Comparison of ENCODE assay signal across 24 mouse cellular contexts in the genomic region with DNA sequence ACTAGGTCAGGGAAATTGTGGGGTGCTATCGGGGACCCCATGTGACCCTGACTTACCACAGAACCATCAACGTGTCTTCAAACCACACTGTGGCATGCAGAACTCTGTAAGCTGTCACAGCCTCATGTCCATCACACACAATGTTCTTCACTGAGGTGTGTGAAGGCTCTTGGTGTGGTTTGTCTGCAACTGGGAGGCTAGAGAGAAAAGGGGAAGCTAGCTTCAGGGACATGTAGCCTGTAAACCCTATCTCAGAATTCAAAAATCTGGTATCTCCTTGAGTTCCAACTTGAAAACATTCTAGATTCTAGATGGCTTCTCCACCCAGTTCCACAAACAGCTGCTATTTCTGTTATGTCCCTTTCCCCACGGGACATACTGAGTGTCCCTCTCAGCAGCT. TPM values are rescaled to one million over a fixed set of nuclear protein-coding genes. Genes with fewer than 3 reads are reported as not detected.
DNase-seq lines count a peak whose midpoint lies in the region; TF ChIP-seq lines count a peak whose summit lies in the region.
"Had no signal": no experiment of that assay in that cellular context is flagged by ENCODE, and none has a peak within 500 bp of the region (broad histone marks: within the 10 kb centered on the region; RNA-seq: fewer than 3 reads in every experiment).

No protein-coding gene starts in this region.

- H3K9me3 ChIP-seq in megakaryocyte, embryonic 14.5 days, result no peaks in the 10 kb centered on the region
- no peaks in the 10 kb centered on the region for H3K9me3 ChIP-seq in midbrain, embryonic 10.5 days (replicated peaks)
- H3K9me3 ChIP-seq: embryonic facial prominence, embryonic 12.5 days; forebrain, embryonic 13.5 days; heart, embryonic 10.5 days; hindbrain, embryonic 12.5 days; limb, embryonic 15.5 days; liver, embryonic 15.5 days had no signal

- peaks cover 33% of the 10 kb centered on the region for H3K36me3 ChIP-seq in megakaryocyte, embryonic 14.5 days (replicated peaks; ENCODE audit: low read length)
- H3K36me3 ChIP-seq in splenic B cell, adult 2 months (ENCODE audit: control insufficient read depth, insufficient read depth, low read length, poor library complexity, severe bottlenecking), result no peaks in the 10 kb centered on the region
- no peaks in the 10 kb centered on the region for H3K36me3 ChIP-seq in midbrain, embryonic 10.5 days
- H3K36me3 ChIP-seq: embryonic facial prominence, embryonic 12.5 days; heart, embryonic 10.5 days; hindbrain, embryonic 12.5 days; limb, embryonic 15.5 days; liver, embryonic 15.5 days had no signal

- 85% methylated on average over 3 of the region's 3 CpGs for WGBS in midbrain, embryonic 10.5 days

- no peak overlapping the region for H3K4me3 ChIP-seq in gastrocnemius, adult 2 months
- H3K4me3 ChIP-seq in megakaryocyte, embryonic 14.5 days (replicated peaks), result peak overlapping the region; percentile 78
- no peak overlapping the region for H3K4me3 ChIP-seq in midbrain, embryonic 10.5 days
- H3K4me3 ChIP-seq: embryonic facial prominence, embryonic 12.5 days; erythroblast, embryonic 14.5 days; forebrain, embryonic 13.5 days; heart, embryonic 10.5 days; hindbrain, embryonic 12.5 days; layer of hippocampus, adult 2 months; limb, embryonic 15.5 days; liver, embryonic 15.5 days had no signal

- peaks cover 46% of the 10 kb centered on the region for H3K4me1 ChIP-seq in megakaryocyte, embryonic 14.5 days
- peaks cover 7% of the 10 kb centered on the region for H3K4me1 ChIP-seq in midbrain, embryonic 10.5 days
- H3K4me1 ChIP-seq: embryonic facial prominence, embryonic 12.5 days; heart, embryonic 10.5 days; limb, embryonic 15.5 days; liver, embryonic 15.5 days had no signal

- intact Hi-C loops in gastrocnemius, adult 2 months (cut with DNase I), result no loop called here
- intact Hi-C loops in gastrocnemius, postnatal 14 days (cut with DNase I; ENCODE audit: low total_unique reads), result no loop called here

- no peak for DNase-seq in gastrocnemius, adult 2 months
- DNase-seq in gastrocnemius, postnatal 14 days, result no peak
- peak; percentile 18 for DNase-seq in T-cell, adult 2 months (ENCODE audit: low spot score)
- peak; percentile 73 for DNase-seq in splenic B cell, adult 2 months (ENCODE audit: low read depth, low spot score)
- DNase-seq in midbrain, embryonic 10.5 days (ENCODE audit: low spot score), result no peak
- no peak for DNase-seq in left cerebral cortex, adult 11 months (ENCODE audit: low spot score)
- DNase-seq in right cerebral cortex, postnatal 36 days (ENCODE audit: low spot score in 2 of 2), result no peak
- DNase-seq: cerebellum, adult 8-10 months; gastrocnemius, postnatal 36 days; heart, postnatal 10 days; kidney, adult 8-10 months; kidney, postnatal 14 days; layer of hippocampus, postnatal 36 days; right cerebral cortex, postnatal 14 days; thymus, postnatal 14 days had no signal

- TF ChIP-seq CTCF in gastrocnemius, adult 2 months (IDR thresholded peaks at IDR 0.05), result no peak

- H3K27me3 ChIP-seq in megakaryocyte, embryonic 14.5 days (replicated peaks), result no peaks in the 10 kb centered on the region
- no peaks in the 10 kb centered on the region for H3K27me3 ChIP-seq in splenic B cell, adult 2 months (ENCODE audit: control insufficient read depth, insufficient read depth, low read length, poor library complexity, severe bottlenecking)
- no peaks in the 10 kb centered on the region for H3K27me3 ChIP-seq in midbrain, embryonic 10.5 days (ENCODE audit: low read depth, poor library complexity, severe bottlenecking)
- H3K27me3 ChIP-seq: embryonic facial prominence, embryonic 12.5 days; forebrain, embryonic 13.5 days; hindbrain, embryonic 12.5 days; limb, embryonic 15.5 days; liver, embryonic 15.5 days had no signal

- H3K27ac ChIP-seq in gastrocnemius, adult 2 months, result peak overlapping the region; percentile 35
- no peak overlapping the region for H3K27ac ChIP-seq in midbrain, embryonic 10.5 days (replicated peaks)
- H3K27ac ChIP-seq: embryonic facial prominence, embryonic 12.5 days; forebrain, embryonic 13.5 days; heart, embryonic 10.5 days; hindbrain, embryonic 12.5 days; layer of hippocampus, adult 2 months; limb, embryonic 15.5 days; liver, embryonic 15.5 days had no signal

RNA-seq across cellular contexts. Expression of gene Rb1, which starts 14.0 kb away (rescaled TPM):
- 10 to 100 TPM; 14.4 to 20.1 TPM for total RNA-seq in gastrocnemius, adult 2 months (2021)
- total RNA-seq in gastrocnemius, postnatal 14 days (2021), result 10 to 100 TPM; 18.1 to 20.2 TPM
- polyA plus RNA-seq in megakaryocyte, embryonic 14.5 days (2012; ENCODE audit: insufficient read depth, low replicate concordance), result 3.0 and 6.4 TPM in 2 replicates
- 25.9 and 26.3 TPM in 2 replicates for polyA plus RNA-seq in midbrain, embryonic 10.5 days (2016; fragmentation: Nextera tagmentation; extraction: Ambion mirVana)

RNA-seq across cellular contexts. Expression of gene Itm2b, which starts 45.5 kb away (rescaled TPM):
- total RNA-seq in gastrocnemius, adult 2 months (2021), result 100 to 1,000 TPM; 255 to 336 TPM
- 100 to 1,000 TPM; 330 to 339 TPM for total RNA-seq in gastrocnemius, postnatal 14 days (2021)
- polyA plus RNA-seq in megakaryocyte, embryonic 14.5 days (2012; ENCODE audit: insufficient read depth, low replicate concordance), result 493 and 564 TPM in 2 replicates
- 226 and 281 TPM in 2 replicates for polyA plus RNA-seq in midbrain, embryonic 10.5 days (2016; fragmentation: Nextera tagmentation; extraction: Ambion mirVana)

Comparison
In these comparisons a context has a peak if more than half of its experiments do, and no peak if none do; other contexts are left out.
1. DNase-seq: peak in T-cell, adult 2 months (single experiment) and splenic B cell, adult 2 months (single experiment); none in gastrocnemius, adult 2 months (single experiment), gastrocnemius, postnatal 14 days (single experiment), midbrain, embryonic 10.5 days (single experiment), left cerebral cortex, adult 11 months (single experiment) and right cerebral cortex, postnatal 36 days (0 of 2).